Mouse (Mus musculus): ENCODE measurements around the gene Atraid. TPM values are rescaled to one million over a fixed set of nuclear protein-coding genes. Genes with fewer than 3 reads are reported as not detected.
"Not testable (repeated sequence)": the region's sequence is repeated elsewhere in the genome, so short reads cannot be mapped to it uniquely, and the experiment has no call there.

Gene Atraid
- polyA plus RNA-seq, 1 experiment from 2014 or later: 163 TPM

DNA sequence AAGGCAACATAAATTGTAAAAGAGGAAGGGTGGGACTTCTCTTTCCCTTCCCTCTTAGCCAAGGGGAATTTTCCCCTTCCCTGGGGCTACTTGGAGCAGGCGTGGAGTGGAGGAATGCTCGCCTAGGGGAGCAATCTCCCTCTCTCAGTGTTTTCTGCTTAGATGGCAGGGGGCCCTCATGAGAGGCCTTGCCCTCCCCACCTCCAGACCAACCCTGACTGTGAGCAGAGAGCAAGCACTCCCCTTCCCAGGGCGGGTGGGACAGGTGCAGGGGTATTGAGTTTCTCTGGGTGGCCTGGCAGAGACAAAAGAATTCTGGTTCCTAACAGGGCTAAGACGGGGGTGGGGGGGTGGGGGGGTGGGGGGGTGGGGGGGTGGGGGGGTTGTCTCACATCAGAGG is 24.9 kb upstream of the Atraid start:
- Histone ChIP-seq H3K4me1 (ENCODE audit: insufficient read depth, low read length) (peaks cover 4% of the 10 kb centered on the region; the same call in 1 of the 2 replicates), H3K36me3 (ENCODE audit: insufficient read depth, low read length) (no peaks in the 10 kb centered on the region), H3K27ac (ENCODE audit: low read length) (no peak overlapping the region), H3K9me3 (ENCODE audit: low read length) (no peaks in the 10 kb centered on the region), H3K4me3 (ENCODE audit: low read length) (no peak overlapping the region), H3K27me3 (ENCODE audit: insufficient read depth, low read length) (no peaks in the 10 kb centered on the region), H3K4me2 (replicated peaks; ENCODE audit: low read depth, low read length) (no peak overlapping the region), H3K9ac (replicated peaks; ENCODE audit: low read length) (no peak overlapping the region)
- 4% methylated on average over 3 of the region's 4 CpGs for WGBS
- no peak for ATAC-seq (ENCODE audit: low FRiP score, low TSS enrichment)

DNA sequence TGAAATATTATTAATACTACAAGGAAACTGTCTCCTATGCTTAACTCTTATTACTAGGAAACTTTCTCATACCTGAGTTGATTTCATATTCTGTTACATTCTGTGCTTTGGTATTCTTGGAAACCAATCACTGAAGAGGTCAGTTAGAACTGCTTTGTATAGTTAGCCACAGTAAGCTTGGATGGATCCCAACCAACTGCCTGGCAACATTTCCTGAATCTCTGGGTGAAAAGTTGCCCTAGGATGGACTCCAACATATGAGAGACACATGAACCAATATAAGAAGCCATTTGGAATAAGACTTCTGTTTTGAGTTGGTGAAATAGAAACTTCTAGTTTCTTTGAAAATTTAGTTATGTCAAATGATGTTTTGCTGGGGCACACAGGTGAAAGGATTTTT is 23.5 kb upstream of the Atraid start:
- Histone ChIP-seq H3K27ac (ENCODE audit: low read length) (no peak overlapping the region), H3K9me3 (ENCODE audit: low read length) (no peaks in the 10 kb centered on the region), H3K27me3 (ENCODE audit: insufficient read depth, low read length) (no peaks in the 10 kb centered on the region), H3K4me2 (replicated peaks; ENCODE audit: low read depth, low read length) (no peak overlapping the region), H3K9ac (replicated peaks; ENCODE audit: low read length) (no peak overlapping the region), H3K4me3 (ENCODE audit: low read length) (no peak overlapping the region), H3K4me1 (ENCODE audit: insufficient read depth, low read length) (peaks cover 4% of the 10 kb centered on the region; the same call in 1 of the 2 replicates), H3K36me3 (ENCODE audit: insufficient read depth, low read length) (no peaks in the 10 kb centered on the region)
- ATAC-seq (ENCODE audit: low FRiP score, low TSS enrichment): no peak

DNA sequence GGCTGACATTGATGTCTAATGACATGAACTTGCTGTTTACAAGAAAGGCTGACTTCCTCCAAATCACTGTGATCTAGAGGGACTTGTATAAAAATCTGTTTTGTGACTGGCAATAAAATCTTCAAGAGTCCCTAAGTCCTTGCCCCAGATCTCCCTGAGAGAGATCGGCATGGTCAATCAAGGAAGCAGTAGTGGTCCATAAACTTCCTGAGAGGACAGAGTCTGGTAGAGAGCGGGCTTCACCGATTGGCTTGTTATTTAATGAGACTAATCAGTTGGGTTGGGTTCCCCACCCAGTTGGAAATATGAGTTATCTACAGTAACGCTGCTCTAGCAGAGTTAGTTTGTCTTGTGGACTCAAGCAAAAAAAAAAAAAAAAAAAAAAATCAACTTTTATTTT is 17.2 kb upstream of the Atraid start:
- Histone ChIP-seq H3K27ac (ENCODE audit: low read length) (no peak overlapping the region), H3K36me3 (ENCODE audit: insufficient read depth, low read length) (no peaks in the 10 kb centered on the region), H3K27me3 (ENCODE audit: insufficient read depth, low read length) (no peaks in the 10 kb centered on the region), H3K4me3 (ENCODE audit: low read length) (no peak overlapping the region), H3K9ac (replicated peaks; ENCODE audit: low read length) (no peak overlapping the region), H3K9me3 (ENCODE audit: low read length) (no peaks in the 10 kb centered on the region), H3K4me2 (replicated peaks; ENCODE audit: low read depth, low read length) (no peak overlapping the region), H3K4me1 (ENCODE audit: insufficient read depth, low read length) (peaks cover 4% of the 10 kb centered on the region; the same call in 1 of the 2 replicates)
- ATAC-seq (ENCODE audit: low FRiP score, low TSS enrichment): no peak
- WGBS: 38% methylated on average over 4 of the region's 4 CpGs

DNA sequence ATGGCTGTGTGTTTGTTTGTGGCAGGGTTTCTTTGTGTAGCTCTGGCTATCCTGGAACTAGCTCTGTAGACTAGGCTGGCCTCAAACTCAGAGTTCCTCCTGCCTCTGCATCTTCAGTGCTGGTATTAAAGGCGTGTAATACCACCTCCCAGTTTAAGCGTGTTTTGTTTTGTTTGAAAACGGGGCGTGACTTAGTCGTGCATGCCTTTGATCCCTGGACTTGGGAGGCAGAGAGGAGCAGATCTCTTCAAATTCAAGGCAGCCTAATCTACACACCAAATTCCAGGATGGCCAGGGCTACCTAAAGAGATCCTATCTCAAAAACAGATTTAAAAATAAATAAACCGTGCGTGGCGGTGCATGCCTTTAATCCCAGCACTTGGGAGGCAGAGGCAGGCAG is 16.6 kb upstream of the Atraid start:
- Histone ChIP-seq H3K27ac (ENCODE audit: low read length) (no peak overlapping the region), H3K9ac (replicated peaks; ENCODE audit: low read length) (no peak overlapping the region), H3K27me3 (ENCODE audit: insufficient read depth, low read length) (no peaks in the 10 kb centered on the region), H3K4me2 (replicated peaks; ENCODE audit: low read depth, low read length) (no peak overlapping the region), H3K36me3 (ENCODE audit: insufficient read depth, low read length) (no peaks in the 10 kb centered on the region), H3K4me3 (ENCODE audit: low read length) (no peak overlapping the region), H3K9me3 (ENCODE audit: low read length) (no peaks in the 10 kb centered on the region), H3K4me1 (ENCODE audit: insufficient read depth, low read length) (peaks cover 4% of the 10 kb centered on the region; the same call in 1 of the 2 replicates)
- no peak for ATAC-seq (ENCODE audit: low FRiP score, low TSS enrichment)
- 77% methylated on average over 8 of the region's 8 CpGs for WGBS

DNA sequence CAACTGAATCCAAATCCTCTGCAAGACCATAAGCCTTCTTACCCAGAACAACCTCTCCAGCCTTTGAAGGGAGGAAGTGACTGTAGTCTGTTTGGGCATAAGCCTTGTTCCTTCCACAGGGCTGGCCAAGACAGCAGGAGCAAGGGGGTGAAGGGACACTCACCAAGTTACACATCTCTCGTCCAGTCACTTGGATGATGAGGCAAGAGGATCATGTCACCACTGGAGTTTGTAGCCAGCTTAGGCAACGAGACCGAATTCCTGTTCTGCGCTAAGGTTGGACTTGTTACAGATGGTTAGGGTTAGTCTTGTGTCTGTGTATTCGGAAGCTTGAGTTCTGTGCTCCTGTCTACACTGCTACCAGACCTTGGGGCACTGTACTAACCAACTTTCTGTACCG is 13.4 kb upstream of the Atraid start:
- H3K36me3 ChIP-seq (ENCODE audit: insufficient read depth, low read length): peaks cover 10% of the 10 kb centered on the region; the same call in 1 of the 2 replicates
- no peak overlapping the region for H3K9ac ChIP-seq (replicated peaks; ENCODE audit: low read length)
- no peak overlapping the region for H3K27ac ChIP-seq (ENCODE audit: low read length)
- peaks cover 4% of the 10 kb centered on the region; the same call in 1 of the 2 replicates for H3K4me1 ChIP-seq (ENCODE audit: insufficient read depth, low read length)
- no peak overlapping the region for H3K4me2 ChIP-seq (replicated peaks; ENCODE audit: low read depth, low read length)
- no peak overlapping the region for H3K4me3 ChIP-seq (ENCODE audit: low read length)
- no peaks in the 10 kb centered on the region for H3K9me3 ChIP-seq (ENCODE audit: low read length)
- WGBS: 91% methylated on average over 6 of the region's 6 CpGs
- ATAC-seq (ENCODE audit: low FRiP score, low TSS enrichment): no peak
- H3K27me3 ChIP-seq (ENCODE audit: insufficient read depth, low read length): no peaks in the 10 kb centered on the region

DNA sequence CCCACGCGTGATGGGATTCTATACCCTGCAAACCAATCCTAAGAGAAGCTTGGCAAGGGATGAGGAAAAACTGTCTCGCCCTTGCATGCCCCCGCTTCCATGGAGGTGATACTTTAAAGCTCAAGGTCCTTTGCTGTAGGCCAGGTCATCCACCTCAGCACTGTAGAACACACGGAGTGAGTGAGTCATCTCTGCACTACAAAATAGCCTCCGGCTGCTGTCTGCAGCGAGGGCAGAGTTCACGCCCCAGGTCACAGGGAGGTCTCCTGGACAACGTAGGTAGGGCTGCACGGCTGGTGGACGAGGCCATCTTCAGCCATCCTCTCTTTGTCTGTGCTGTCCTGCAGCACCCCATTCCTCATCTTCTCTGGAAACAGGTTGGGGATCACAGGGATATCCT is 11.6 kb upstream of the Atraid start:
- H3K27me3 ChIP-seq (ENCODE audit: insufficient read depth, low read length); H3K9me3 ChIP-seq (ENCODE audit: low read length); ATAC-seq (ENCODE audit: low FRiP score, low TSS enrichment); H3K27ac ChIP-seq (ENCODE audit: low read length); H3K4me2 ChIP-seq (replicated peaks; ENCODE audit: low read depth, low read length); H3K9ac ChIP-seq (replicated peaks; ENCODE audit: low read length); H3K4me1 ChIP-seq (ENCODE audit: insufficient read depth, low read length); H3K4me3 ChIP-seq (ENCODE audit: low read length): not testable (repeated sequence)
- H3K36me3 ChIP-seq (ENCODE audit: insufficient read depth, low read length): peaks cover 11% of the 10 kb centered on the region; the same call in 1 of the 2 replicates
- 81% methylated on average over 11 of the region's 11 CpGs for WGBS

DNA sequence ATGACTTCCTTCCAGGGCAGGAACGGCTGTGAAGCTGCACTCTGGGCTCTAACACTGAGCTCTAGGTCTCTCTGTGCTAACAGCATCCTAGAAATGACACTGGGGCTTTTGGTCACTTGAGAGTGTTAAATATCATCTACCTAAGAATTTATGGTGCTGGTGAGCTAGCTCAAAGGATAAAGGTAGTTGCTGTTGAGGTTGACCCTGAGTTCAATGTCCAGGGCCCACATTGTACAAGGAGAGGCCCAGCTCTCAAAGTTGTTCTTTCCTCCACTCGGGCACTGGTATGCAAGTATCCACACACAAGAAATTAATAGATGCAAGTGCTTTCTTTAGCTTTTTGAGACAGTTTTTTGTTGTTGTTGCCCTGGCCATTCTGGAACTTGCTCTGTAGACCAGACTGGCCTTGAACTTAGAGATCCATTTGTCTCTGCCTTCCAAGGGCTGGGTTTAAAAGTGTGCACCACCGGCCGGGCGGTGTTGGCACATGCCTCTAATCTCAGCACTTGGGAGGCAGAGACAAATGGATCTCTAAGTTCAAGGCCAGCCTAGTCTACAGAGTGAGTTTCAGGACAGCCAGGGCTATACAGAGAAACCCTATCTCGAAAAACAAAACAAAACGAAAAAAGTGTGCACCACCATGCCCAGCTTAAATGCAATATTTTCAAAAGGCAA is 9.8 kb upstream of the Atraid start:
- peaks cover 11% of the 10 kb centered on the region; the same call in 1 of the 2 replicates for H3K36me3 ChIP-seq (ENCODE audit: insufficient read depth, low read length)
- no peak overlapping the region for H3K27ac ChIP-seq (ENCODE audit: low read length)
- no peak overlapping the region for H3K4me2 ChIP-seq (replicated peaks; ENCODE audit: low read depth, low read length)
- no peaks in the 10 kb centered on the region for H3K4me1 ChIP-seq (ENCODE audit: insufficient read depth, low read length)
- no peak overlapping the region for H3K4me3 ChIP-seq (ENCODE audit: low read length)
- 85% methylated on average over 7 of the region's 7 CpGs for WGBS
- ATAC-seq (ENCODE audit: low FRiP score, low TSS enrichment): no peak
- H3K9me3 ChIP-seq (ENCODE audit: low read length): no peaks in the 10 kb centered on the region
- no peak overlapping the region for H3K9ac ChIP-seq (replicated peaks; ENCODE audit: low read length)
- H3K27me3 ChIP-seq (ENCODE audit: insufficient read depth, low read length): no peaks in the 10 kb centered on the region

DNA sequence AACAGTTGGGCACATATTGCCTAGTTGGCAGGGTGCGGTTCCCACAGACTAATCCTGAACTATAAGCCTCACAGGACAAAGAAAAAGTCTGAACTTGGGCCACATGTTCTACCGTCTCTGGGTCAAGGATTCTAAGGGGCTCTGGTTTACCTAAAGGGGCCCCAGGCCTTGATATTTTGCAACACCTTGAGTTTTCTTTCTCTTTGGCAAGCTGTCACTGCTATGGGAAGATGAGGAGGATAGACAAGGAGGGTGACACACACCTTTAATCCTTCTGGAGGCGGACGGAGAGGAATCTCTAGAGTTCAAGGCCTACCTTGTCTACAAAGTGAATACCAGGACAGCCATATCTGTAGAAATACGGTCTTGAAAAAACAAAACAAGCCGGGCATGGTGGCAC is 1.7 kb upstream of the Atraid start:
- Histone ChIP-seq H3K9ac (replicated peaks; ENCODE audit: low read length) (no peak overlapping the region), H3K9me3 (ENCODE audit: low read length) (no peaks in the 10 kb centered on the region), H3K27ac (ENCODE audit: low read length) (no peak overlapping the region), H3K4me1 (ENCODE audit: insufficient read depth, low read length) (peaks cover 12% of the 10 kb centered on the region; the same call in 1 of the 2 replicates), H3K4me2 (replicated peaks; ENCODE audit: low read depth, low read length) (no peak overlapping the region), H3K36me3 (ENCODE audit: insufficient read depth, low read length) (peaks cover 9% of the 10 kb centered on the region; the same call in 1 of the 2 replicates), H3K4me3 (ENCODE audit: low read length) (no peak overlapping the region), H3K27me3 (ENCODE audit: insufficient read depth, low read length) (no peaks in the 10 kb centered on the region)
- ATAC-seq (ENCODE audit: low FRiP score, low TSS enrichment): no peak
- 94% methylated on average over 6 of the region's 6 CpGs for WGBS

DNA sequence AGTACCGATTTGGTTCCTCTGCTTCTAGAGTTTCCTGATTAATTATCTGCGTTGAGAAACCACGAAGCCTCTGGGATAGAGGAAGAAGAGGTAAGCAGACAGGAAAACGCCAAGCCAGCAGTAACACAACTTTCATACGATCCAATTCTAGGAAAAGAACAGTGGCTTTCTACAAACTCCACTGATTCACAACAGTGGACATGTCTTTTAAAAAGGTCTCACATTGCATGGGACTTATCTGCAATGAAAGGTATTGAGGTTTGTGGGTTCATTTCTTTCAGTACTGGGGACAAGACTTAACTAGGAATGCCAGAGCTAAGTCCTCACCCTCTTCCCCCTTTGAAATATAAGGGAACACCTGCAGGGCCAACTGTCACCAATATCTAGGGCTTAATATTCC is 1.0 kb upstream of the Atraid start:
- peaks cover 12% of the 10 kb centered on the region; the same call in 1 of the 2 replicates for H3K4me1 ChIP-seq (ENCODE audit: insufficient read depth, low read length)
- peak overlapping the region; percentile 87 for H3K4me2 ChIP-seq (replicated peaks; ENCODE audit: low read depth, low read length)
- no peaks in the 10 kb centered on the region for H3K27me3 ChIP-seq (ENCODE audit: insufficient read depth, low read length)
- no peak overlapping the region for H3K27ac ChIP-seq (ENCODE audit: low read length)
- 66% methylated on average over 5 of the region's 5 CpGs for WGBS
- H3K9ac ChIP-seq (replicated peaks; ENCODE audit: low read length): peak overlapping the region; percentile 95; the same call in 1 of the 2 replicates
- ATAC-seq (ENCODE audit: low FRiP score, low TSS enrichment): no peak
- peak overlapping the region; percentile 83 for H3K4me3 ChIP-seq (ENCODE audit: low read length)
- H3K36me3 ChIP-seq (ENCODE audit: insufficient read depth, low read length): peaks cover 9% of the 10 kb centered on the region; the same call in 1 of the 2 replicates
- no peaks in the 10 kb centered on the region for H3K9me3 ChIP-seq (ENCODE audit: low read length)

DNA sequence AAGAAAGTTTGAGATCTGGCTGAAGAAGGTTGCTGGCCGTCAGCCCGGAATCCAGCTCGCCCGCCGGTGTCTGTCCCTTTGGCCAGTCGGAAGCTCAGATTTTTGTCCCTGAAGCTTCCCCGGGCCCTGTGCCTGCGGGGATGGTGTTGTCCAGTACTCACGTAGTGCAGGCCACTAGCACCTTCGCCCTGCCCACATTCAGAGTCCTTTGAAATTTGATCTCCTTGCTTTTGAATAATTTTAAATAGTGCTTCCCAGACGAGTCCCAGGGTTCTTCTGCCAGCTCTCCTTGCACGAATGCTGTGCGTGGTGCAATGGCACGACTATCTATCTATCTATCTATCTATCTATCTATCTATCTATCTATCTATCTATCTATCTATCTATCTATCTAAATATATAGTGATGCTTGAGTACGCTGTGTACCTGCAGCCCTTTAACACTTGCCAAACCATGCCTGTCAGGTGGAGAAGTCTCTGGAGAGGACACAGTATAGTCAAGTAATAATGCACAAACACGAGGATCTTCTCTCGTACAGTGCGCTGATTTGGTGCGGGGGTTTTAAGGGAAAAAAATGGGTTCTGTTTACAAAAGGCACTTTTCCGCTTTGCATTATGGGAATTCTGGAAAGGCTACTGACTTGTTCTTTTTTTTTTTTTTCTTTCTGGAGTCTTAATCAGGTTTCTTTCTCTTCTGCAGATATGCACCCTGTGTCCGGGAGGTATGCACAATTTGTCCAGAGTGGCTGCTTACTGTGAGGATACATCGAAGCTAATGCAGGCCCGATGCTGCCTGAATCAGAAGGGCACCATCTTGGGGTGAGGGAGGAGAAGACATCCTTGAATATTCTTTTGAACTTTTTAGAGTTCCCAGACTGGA is 890 bp downstream of the Atraid start, which contains the start of gene Slc5a6:
Gene Slc5a6 (minus strand): TSS at position 162 of the 879 bp plus-strand sequence.
- Histone ChIP-seq H3K4me1 (ENCODE audit: insufficient read depth, low read length) (peaks cover 15% of the 10 kb centered on the region), H3K4me3 (ENCODE audit: low read length) (peak within 1 kb of the TSS; percentile 83), H3K36me3 (ENCODE audit: insufficient read depth, low read length) (peaks cover 14% of the 10 kb centered on the region), H3K9ac (replicated peaks; ENCODE audit: low read length) (peak within 1 kb of the TSS; percentile 95), H3K27ac (ENCODE audit: low read length) (peak within 1 kb of the TSS; percentile 99), H3K9me3 (ENCODE audit: low read length) (no peaks in the 10 kb centered on the region), H3K27me3 (ENCODE audit: insufficient read depth, low read length) (no peaks in the 10 kb centered on the region), H3K4me2 (replicated peaks; ENCODE audit: low read depth, low read length) (peak within 1 kb of the TSS; percentile 87)
- under 1% methylated on average over 23 of the region's 23 CpGs for WGBS
- peak; percentile 56 for ATAC-seq (ENCODE audit: low FRiP score, low TSS enrichment)

All from kidney, embryonic 16.5 days (tissue).